Mouse (Mus musculus): ENCODE measurements around the gene Fggy. TPM values are rescaled to one million over a fixed set of nuclear protein-coding genes. Genes with fewer than 3 reads are reported as not detected.

The Fggy gene
- total and polyA plus RNA-seq, 3 experiments, result not detected

DNA sequence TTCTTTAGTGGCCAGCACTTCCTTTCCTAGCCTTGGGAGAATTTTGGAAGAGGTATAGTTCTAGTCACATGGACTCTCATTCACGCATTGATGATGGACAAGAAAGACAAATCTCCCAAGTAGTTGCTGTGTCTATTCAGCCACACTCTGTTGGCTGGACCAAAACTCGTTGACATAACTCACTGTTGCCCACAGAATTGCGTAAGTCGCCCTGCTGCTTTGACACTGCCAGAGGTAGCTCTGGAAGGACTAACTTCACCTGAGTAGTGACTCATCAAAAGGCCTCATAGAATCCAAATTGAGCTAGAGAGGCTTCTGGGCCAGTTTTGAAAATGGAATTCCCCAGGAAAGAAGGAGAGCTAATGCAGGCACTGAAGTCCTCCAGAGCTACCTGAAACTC, 13.8 kb upstream of the Fggy start:
- no peaks in the 10 kb centered on the region for H3K4me1 ChIP-seq (ENCODE audit: control insufficient read depth in 1 of 2, insufficient read depth in 2 of 2, low read length in 2 of 2)
- H3K27me3 ChIP-seq (ENCODE audit: control insufficient read depth in 1 of 2, insufficient read depth in 2 of 2, low read length in 2 of 2), result no peaks in the 10 kb centered on the region
- TF ChIP-seq POLR2A (IDR thresholded peaks at IDR 0.05; ENCODE audit: control insufficient read depth in 1 of 2, insufficient read depth in 1 of 2, low read depth in 1 of 2, low read length in 2 of 2, poor library complexity in 1 of 2) (no peak), USF1 (IDR thresholded peaks at IDR 0.05; ENCODE audit: low read depth, low read length) (no peak), ZMIZ1 (IDR thresholded peaks at IDR 0.05; ENCODE audit: low read depth, low read length) (no peak), ELF1 (IDR thresholded peaks at IDR 0.05; ENCODE audit: low read depth, low read length) (no peak), NRF1 (IDR thresholded peaks at IDR 0.05; ENCODE audit: insufficient read depth, low read depth, low read length, poor library complexity, severe bottlenecking) (no peak), ZKSCAN1 (IDR thresholded peaks at IDR 0.05; ENCODE audit: low read depth, low read length) (no peak), RCOR1 (IDR thresholded peaks at IDR 0.05; ENCODE audit: low read depth, low read length) (no peak), MYC (IDR thresholded peaks at IDR 0.05; ENCODE audit: low read depth, low read length) (no peak), MAZ (IDR thresholded peaks at IDR 0.05; ENCODE audit: low read depth, low read length) (no peak), BHLHE40 (IDR thresholded peaks at IDR 0.05; ENCODE audit: borderline replicate concordance, low read depth, low read length) (no peak)
- H3K79me2 ChIP-seq (ENCODE audit: control insufficient read depth, insufficient read depth, low read length, poor library complexity), result no peaks in the 10 kb centered on the region
- no peak for DNase-seq (ENCODE audit: low read depth, low spot score)
- H3K36me3 ChIP-seq (ENCODE audit: control insufficient read depth in 1 of 2, insufficient read depth in 2 of 2, low read length in 2 of 2), result no peaks in the 10 kb centered on the region
- no peak overlapping the region for H3K27ac ChIP-seq (ENCODE audit: control insufficient read depth, low read depth, low read length)
- no peak overlapping the region for H3K9ac ChIP-seq (ENCODE audit: control insufficient read depth, low read depth, low read length, poor library complexity, severe bottlenecking)
- no peaks in the 10 kb centered on the region for H3K9me3 ChIP-seq (replicated peaks; ENCODE audit: insufficient read depth, low read length)
- H3K4me3 ChIP-seq (ENCODE audit: control insufficient read depth in 1 of 2, insufficient read depth in 1 of 2, low read depth in 2 of 2, low read length in 2 of 2), result no peak overlapping the region

DNA sequence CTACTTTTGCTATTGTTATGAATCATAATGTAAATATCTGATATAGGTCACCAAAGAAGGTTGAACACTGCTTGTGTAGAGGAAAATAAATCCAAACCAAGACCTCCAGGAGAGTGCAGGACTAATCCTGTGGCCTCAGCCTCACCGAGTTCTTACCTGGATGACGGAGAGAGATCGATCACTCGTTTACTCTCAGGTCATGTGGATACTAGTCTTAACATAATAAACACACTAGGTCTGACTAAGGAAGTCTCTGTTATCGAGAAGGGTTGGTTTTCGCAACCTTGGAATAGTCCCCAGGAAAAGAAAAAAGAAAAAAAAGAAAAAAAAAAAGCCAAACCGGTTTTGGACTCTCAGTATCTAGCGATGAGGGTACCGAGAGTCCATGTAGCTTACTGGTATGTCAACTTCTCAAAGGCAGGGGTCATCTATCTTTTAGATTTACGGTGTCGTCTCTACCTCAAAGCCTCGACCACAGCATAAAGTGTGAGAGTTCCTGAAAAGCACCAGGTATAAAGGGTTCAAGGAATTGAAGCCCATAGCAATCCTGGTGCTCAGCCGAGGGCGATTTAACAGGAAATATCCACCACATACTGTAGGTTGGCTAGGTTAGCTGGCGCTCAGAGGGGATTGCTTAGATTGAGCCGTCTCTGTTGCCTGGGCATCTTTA, 509 bp upstream of the Fggy start:
- Histone ChIP-seq H3K27me3 (ENCODE audit: control insufficient read depth in 1 of 2, insufficient read depth in 2 of 2, low read length in 2 of 2) (no peaks in the 10 kb centered on the region), H3K27ac (ENCODE audit: control insufficient read depth, low read depth, low read length) (no peak overlapping the region), H3K9ac (ENCODE audit: control insufficient read depth, low read depth, low read length, poor library complexity, severe bottlenecking) (no peak overlapping the region), H3K4me1 (ENCODE audit: control insufficient read depth in 1 of 2, insufficient read depth in 2 of 2, low read length in 2 of 2) (no peaks in the 10 kb centered on the region), H3K79me2 (ENCODE audit: control insufficient read depth, insufficient read depth, low read length, poor library complexity) (no peaks in the 10 kb centered on the region), H3K36me3 (ENCODE audit: control insufficient read depth in 1 of 2, insufficient read depth in 2 of 2, low read length in 2 of 2) (no peaks in the 10 kb centered on the region), H3K4me3 (ENCODE audit: control insufficient read depth in 1 of 2, insufficient read depth in 1 of 2, low read depth in 2 of 2, low read length in 2 of 2) (no peak overlapping the region), H3K9me3 (replicated peaks; ENCODE audit: insufficient read depth, low read length) (no peaks in the 10 kb centered on the region)
- no peak for DNase-seq (ENCODE audit: low read depth, low spot score)
- TF ChIP-seq RAD21 (IDR thresholded peaks at IDR 0.05; ENCODE audit: low read depth, low read length) (no peak), MYC (IDR thresholded peaks at IDR 0.05; ENCODE audit: low read depth, low read length) (no peak)

GRCm38 (mm10) chr4:95558271-95558888, 1.1 kb downstream of the Fggy start:
- no peaks in the 10 kb centered on the region for H3K9me3 ChIP-seq (replicated peaks; ENCODE audit: insufficient read depth, low read length)
- no peak for DNase-seq (ENCODE audit: low read depth, low spot score)
- no peak overlapping the region for H3K4me3 ChIP-seq (ENCODE audit: control insufficient read depth in 1 of 2, insufficient read depth in 1 of 2, low read depth in 2 of 2, low read length in 2 of 2)
- no peaks in the 10 kb centered on the region for H3K36me3 ChIP-seq (ENCODE audit: control insufficient read depth in 1 of 2, insufficient read depth in 2 of 2, low read length in 2 of 2)
- TF ChIP-seq RAD21 (IDR thresholded peaks at IDR 0.05; ENCODE audit: low read depth, low read length) (no peak), ZNF384 (IDR thresholded peaks at IDR 0.05; ENCODE audit: low read depth, low read length) (no peak), MAX (IDR thresholded peaks at IDR 0.05; ENCODE audit: low read length) (no peak), MXI1 (IDR thresholded peaks at IDR 0.05; ENCODE audit: low read depth, low read length) (no peak), MYC (IDR thresholded peaks at IDR 0.05; ENCODE audit: low read depth, low read length) (no peak), MEF2A (IDR thresholded peaks at IDR 0.05; ENCODE audit: extremely low read depth, insufficient replicate concordance, low read depth, low read length, poor library complexity, severe bottlenecking) (no peak), RCOR1 (IDR thresholded peaks at IDR 0.05; ENCODE audit: low read depth, low read length) (no peak), NRF1 (IDR thresholded peaks at IDR 0.05; ENCODE audit: insufficient read depth, low read depth, low read length, poor library complexity, severe bottlenecking) (no peak), USF1 (IDR thresholded peaks at IDR 0.05; ENCODE audit: low read depth, low read length) (no peak), CTCF (IDR thresholded peaks at IDR 0.05 in 2 of 3, conservative IDR thresholded peaks at IDR 0.05 in 1 of 3; ENCODE audit: control insufficient read depth in 1 of 3, insufficient read depth in 1 of 3, low read depth in 2 of 3, low read length in 3 of 3, poor library complexity in 1 of 3, severe bottlenecking in 1 of 3) (no peak)
- H3K4me1 ChIP-seq (ENCODE audit: control insufficient read depth in 1 of 2, insufficient read depth in 2 of 2, low read length in 2 of 2), result no peaks in the 10 kb centered on the region
- H3K9ac ChIP-seq (ENCODE audit: control insufficient read depth, low read depth, low read length, poor library complexity, severe bottlenecking), result no peak overlapping the region
- H3K27me3 ChIP-seq (ENCODE audit: control insufficient read depth in 1 of 2, insufficient read depth in 2 of 2, low read length in 2 of 2), result no peaks in the 10 kb centered on the region
- no peak overlapping the region for H3K27ac ChIP-seq (ENCODE audit: control insufficient read depth, low read depth, low read length)
- no peaks in the 10 kb centered on the region for H3K79me2 ChIP-seq (ENCODE audit: control insufficient read depth, insufficient read depth, low read length, poor library complexity)
